Mouse (Mus musculus) heart, postnatal 0 days (tissue): ENCODE data around the gene Asb7.

Source experiments
- CTCF ChIP-seq: IDR thresholded peaks from 2 replicates; pipeline ENCODE4 v1.5.1; 2016; ENCODE audit warnings: antibody characterized with exemption, control low read depth, low read depth
- EP300 ChIP-seq: IDR thresholded peaks from 2 replicates; pipeline ENCODE4 v1.6.1; 2016; ENCODE audit warnings: antibody characterized with exemption, low read depth

DNA sequence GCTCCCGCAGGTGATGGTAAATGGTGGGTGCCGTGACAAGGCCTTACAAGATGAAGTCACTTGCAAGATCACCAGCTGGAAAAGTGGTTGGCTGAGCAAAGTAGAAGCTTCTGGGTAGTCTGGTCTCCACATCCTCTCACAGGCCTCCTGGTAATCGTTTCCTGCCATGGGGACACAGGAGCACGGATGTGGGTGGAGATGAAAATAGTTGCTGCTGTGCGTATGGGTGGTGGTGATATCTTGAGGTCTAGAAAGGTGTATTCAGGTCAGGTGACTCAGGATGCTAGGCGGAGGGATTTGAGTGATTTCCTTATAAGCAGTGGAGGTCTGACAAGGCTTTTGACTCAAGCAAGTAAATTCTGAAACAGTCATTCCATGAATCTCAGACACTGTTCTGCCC, 35.6 kb upstream of the Asb7 start:
- TF ChIP-seq CTCF, result no peak
- no peak for TF ChIP-seq EP300
